Mouse (Mus musculus) kidney, adult 2 months (tissue): ENCODE data around the gene Dph6.

Source experiments
- CTCF ChIP-seq: fragments of 200-500 bp; conservative IDR thresholded peaks from 2 replicates; pipeline ENCODE4 v1.5.1; 2011; ENCODE audit warnings: low read depth, mild to moderate bottlenecking, control low read depth, low read length, moderate library complexity, mixed read lengths; ENCODE audit not compliant: insufficient read depth, insufficient read length
- POLR2A ChIP-seq: fragments of 200-500 bp; IDR thresholded peaks from one replicate; pipeline ENCODE4 v1.6.1; 2011; ENCODE audit warnings: low read depth, low read length, control low read depth

- TF ChIP-seq CTCF: no peak
- TF ChIP-seq POLR2A: no peak
Measured at GRCm38 (mm10) chr2:114622550-114622939, 32.2 kb downstream of the Dph6 start.
